Mouse (Mus musculus) kidney, postnatal 0 days (tissue): ENCODE measurements around the gene Prss2. TPM values are rescaled to one million over a fixed set of nuclear protein-coding genes. Genes with fewer than 3 reads are reported as not detected.

Source experiments
- ATAC-seq: fragments of 200-750 bp; cut with Nextera tagmentation; replicated peaks from 2 replicates; pipeline ENCODE4 v1.8.0; 2017; ENCODE audit warnings: low read depth, moderate number of reproducible peaks, moderate TSS enrichment, moderate library complexity; ENCODE audit not compliant: low FRiP score
- DNase-seq: peaks from one replicate; pipeline ENCODE4 v3.0.0-alpha.2; 2016; ENCODE audit warnings: low spot score
- H3K27ac ChIP-seq: fragments of 300-500 bp; sonication (generic); 2 replicates; pipeline ENCODE4 v1.5.1; 2014; ENCODE audit warnings: mild to moderate bottlenecking
- H3K27me3 ChIP-seq: fragments of 300-500 bp; sonication (generic); 2 replicates; pipeline ENCODE4 v1.6.1; 2014; ENCODE audit warnings: low read length, mixed read lengths; ENCODE audit not compliant: insufficient read depth
- H3K36me3 ChIP-seq: fragments of 300-500 bp; sonication (generic); 2 replicates; pipeline ENCODE4 v1.6.1; 2014; ENCODE audit warnings: low read length, mixed read lengths; ENCODE audit not compliant: insufficient read depth
- H3K4me1 ChIP-seq: fragments of 300-500 bp; sonication (generic); replicated peaks from 2 replicates; pipeline ENCODE4 v1.6.1; 2014; ENCODE audit warnings: antibody characterized with exemption, low read length, mixed read lengths; ENCODE audit not compliant: insufficient read depth
- H3K4me2 ChIP-seq: fragments of 300-500 bp; sonication (generic); 2 replicates; pipeline ENCODE4 v1.6.1; 2014; ENCODE audit warnings: mild to moderate bottlenecking, low read length, moderate library complexity, mixed read lengths
- H3K4me3 ChIP-seq: fragments of 300-500 bp; sonication (generic); replicated peaks from 2 replicates; pipeline ENCODE4 v1.5.1; 2014; ENCODE audit warnings: low read depth, low read length
- H3K9ac ChIP-seq: fragments of 300-500 bp; sonication (generic); 2 replicates; pipeline ENCODE4 v1.6.1; 2014; ENCODE audit warnings: low read depth, low read length
- H3K9me3 ChIP-seq: fragments of 300-500 bp; sonication (generic); replicated peaks from 2 replicates; pipeline ENCODE4 v1.6.1; 2016; ENCODE audit warnings: low read length, inconsistent platforms, mixed read lengths
- CTCF ChIP-seq: IDR thresholded peaks from 2 replicates; pipeline ENCODE4 v1.5.1; 2016; ENCODE audit warnings: antibody characterized with exemption, low read depth, mild to moderate bottlenecking, moderate library complexity
- WGBS: fragments of 180-500 bp; shearing (Covaris S2); extraction: QIAGEN DNeasy Blood & Tissue Kit; methylation state at CpG from one replicate; pipeline ENCODE4 v1.1.7; 2014; 5-methylcytosine and 5-hydroxymethylcytosine counted together
- polyA plus RNA-seq: library from polyadenylated mRNA; unstranded; fragments of >200 nt; fragmentation: Nextera tagmentation; extraction: Ambion mirVana; gene quantifications from 2 replicates; pipeline ENCODE4 v1.2.1, GENCODE M21; 2015

Gene Prss2
- polyA plus RNA-seq, 1 experiment from 2014 or later = not detected

- TF ChIP-seq CTCF = no peak
- Histone ChIP-seq H3K4me1 (no peaks in the 10 kb centered on the region), H3K9ac (no peak overlapping the region), H3K9me3 (no peaks in the 10 kb centered on the region), H3K27me3 (no peaks in the 10 kb centered on the region), H3K36me3 (no peaks in the 10 kb centered on the region), H3K4me2 (no peak overlapping the region), H3K27ac (no peak overlapping the region), H3K4me3 (no peak overlapping the region)
- 85% methylated on average over 5 of the region's 5 CpGs for WGBS
- ATAC-seq (no peak), DNase-seq (no peak)
These were observed 31.9 kb downstream of the Prss2 start for GRCm38 (mm10) chr6:41553356-41554010.

GRCm38 (mm10) chr6:41554295-41555169, 32.9 kb downstream of the Prss2 start:
- Histone ChIP-seq H3K4me2 (no peak overlapping the region), H3K4me1 (no peaks in the 10 kb centered on the region), H3K9me3 (no peaks in the 10 kb centered on the region), H3K27ac (no peak overlapping the region), H3K9ac (no peak overlapping the region), H3K4me3 (no peak overlapping the region), H3K27me3 (no peaks in the 10 kb centered on the region), H3K36me3 (no peaks in the 10 kb centered on the region)
- no peak for ATAC-seq
- DNase-seq = no peak
- 69% methylated on average over 7 of the region's 7 CpGs for WGBS
- TF ChIP-seq CTCF = no peak

- Histone ChIP-seq H3K27me3 (no peaks in the 10 kb centered on the region), H3K27ac (no peak overlapping the region), H3K9me3 (no peaks in the 10 kb centered on the region), H3K9ac (no peak overlapping the region), H3K36me3 (no peaks in the 10 kb centered on the region), H3K4me1 (no peaks in the 10 kb centered on the region), H3K4me3 (no peak overlapping the region), H3K4me2 (no peak overlapping the region)
- ATAC-seq (no peak), DNase-seq (peak; percentile 62)
- peak; percentile 72 for TF ChIP-seq CTCF
These were observed 34.8 kb downstream of the Prss2 start for GRCm38 (mm10) chr6:41556389-41556788.

- Histone ChIP-seq H3K4me3 (no peak overlapping the region), H3K27ac (no peak overlapping the region), H3K36me3 (no peaks in the 10 kb centered on the region), H3K4me1 (no peaks in the 10 kb centered on the region), H3K9me3 (no peaks in the 10 kb centered on the region), H3K4me2 (no peak overlapping the region), H3K9ac (no peak overlapping the region), H3K27me3 (no peaks in the 10 kb centered on the region)
- TF ChIP-seq CTCF = no peak
- ATAC-seq (no peak), DNase-seq (no peak)
- WGBS = 77% methylated on average over 5 of the region's 5 CpGs
These were observed 35.9 kb downstream of the Prss2 start for GRCm38 (mm10) chr6:41557468-41557867.

DNA sequence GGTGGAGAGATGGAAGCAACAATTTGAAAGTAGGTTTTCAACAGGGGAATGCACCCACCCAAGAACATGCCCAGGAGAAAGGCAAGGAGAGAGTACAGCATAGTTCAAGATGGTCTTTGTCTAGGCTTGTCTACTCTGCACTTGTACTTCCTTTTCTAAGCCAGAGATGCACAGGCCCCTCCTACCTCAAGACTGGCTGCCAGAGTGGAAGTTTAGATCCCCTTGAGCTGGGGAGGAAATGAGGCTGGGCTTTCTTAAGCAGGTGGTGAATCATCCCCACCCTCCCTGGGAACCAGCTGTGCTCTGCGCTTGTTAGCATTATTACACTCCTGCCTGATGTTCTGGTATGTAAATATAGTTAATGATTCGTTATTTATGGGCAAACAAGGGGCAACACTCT, 36.7 kb downstream of the Prss2 start:
- no peak overlapping the region for H3K27ac ChIP-seq
- H3K4me3 ChIP-seq = no peak overlapping the region
- 33% methylated on average over 2 of the region's 2 CpGs for WGBS
- DNase-seq = no peak
- H3K4me2 ChIP-seq = no peak overlapping the region
- TF ChIP-seq CTCF = no peak
- H3K27me3 ChIP-seq = no peaks in the 10 kb centered on the region
- no peak overlapping the region for H3K9ac ChIP-seq
- H3K36me3 ChIP-seq = no peaks in the 10 kb centered on the region
- no peak for ATAC-seq
- H3K9me3 ChIP-seq = no peaks in the 10 kb centered on the region
- no peaks in the 10 kb centered on the region for H3K4me1 ChIP-seq

- Histone ChIP-seq H3K9me3 (no peaks in the 10 kb centered on the region), H3K4me1 (no peaks in the 10 kb centered on the region), H3K27me3 (no peaks in the 10 kb centered on the region), H3K27ac (no peak overlapping the region), H3K4me3 (no peak overlapping the region), H3K36me3 (no peaks in the 10 kb centered on the region), H3K9ac (no peak overlapping the region), H3K4me2 (no peak overlapping the region)
- no peak for DNase-seq
- TF ChIP-seq CTCF = no peak
- no peak for ATAC-seq
- WGBS = 31% methylated on average over 3 of the region's 3 CpGs
These were observed 37.7 kb downstream of the Prss2 start for GRCm38 (mm10) chr6:41559331-41559730.
